9 mouse cellular contexts compared by ENCODE assay signal in genomic region chr5:27790086-27790909, GRCm38 (mm10). TPM values are rescaled to one million over a fixed set of nuclear protein-coding genes. Genes with fewer than 3 reads are reported as not detected.
DNase-seq lines count a peak whose midpoint lies in the region; ATAC-seq lines count a peak whose summit lies in the region.
"Had no signal": no experiment of that assay in that cellular context is flagged by ENCODE, and none has a peak within 500 bp of the region (broad histone marks: within the 10 kb centered on the region; RNA-seq: fewer than 3 reads in every experiment).

No protein-coding gene starts in this region.

- no peaks in the 10 kb centered on the region for H3K9me3 ChIP-seq in midbrain, embryonic 15.5 days

- peaks cover 27% of the 10 kb centered on the region for H3K4me1 ChIP-seq in midbrain, embryonic 15.5 days

- peak overlapping the region; percentile 58 for H3K9ac ChIP-seq in midbrain, embryonic 15.5 days

- ATAC-seq in granulocyte monocyte progenitor cell, adult 5-6 weeks (replicated peaks; ENCODE audit: poor library complexity, severe bottlenecking) = peak; percentile 15; the same call in 1 of the 2 replicates
- no peak for ATAC-seq in midbrain, embryonic 15.5 days (replicated peaks)
- ATAC-seq in activated CD4-positive, CD25-positive, alpha-beta regulatory T cell, adult 4 months = no peak

- 25% methylated on average over 21 of the region's 21 CpGs for WGBS in midbrain, embryonic 15.5 days

- no peaks in the 10 kb centered on the region for H3K27me3 ChIP-seq in midbrain, embryonic 15.5 days (replicated peaks)

- peak; percentile 11 for DNase-seq in adrenal gland, adult 2 months
- DNase-seq in adrenal gland, postnatal 4 days (ENCODE audit: low spot score in 2 of 2) = no peak
- DNase-seq in NIH3T3 (ENCODE audit: low read depth) = peak; percentile 10
- DNase-seq in kidney, postnatal 36 days = peak; percentile 8 to 26
- DNase-seq in adrenal gland, postnatal 14 days = no peak

- peaks cover 18% of the 10 kb centered on the region for H3K36me3 ChIP-seq in midbrain, embryonic 15.5 days (replicated peaks)

- peak overlapping the region; percentile 78 for H3K4me2 ChIP-seq in midbrain, embryonic 15.5 days

- peak overlapping the region; percentile 94 for H3K27ac ChIP-seq in midbrain, embryonic 15.5 days

- H3K4me3 ChIP-seq in midbrain, embryonic 15.5 days = peak overlapping the region; percentile 79

RNA-seq across cellular contexts. Expression of gene Paxip1, which starts 1.2 kb away (rescaled TPM):
- total RNA-seq in adrenal gland, adult 2 months (2021) = 10 to 100 TPM; 22.9 to 24.7 TPM
- 28.4 and 29.5 TPM in 2 replicates for polyA plus RNA-seq in adrenal gland, adult 2 months (2012; rRNA removed)
- 10 to 100 TPM; 40.2 to 41.5 TPM for total RNA-seq in adrenal gland, postnatal 4 days (2021)
- total RNA-seq in granulocyte monocyte progenitor cell, adult 5-6 weeks (2014; fragmentation: Nextera tagmentation) = 29.3 and 58.4 TPM in 2 replicates
- total RNA-seq in granulocyte monocyte progenitor cell, adult 5-6 weeks (2017) = 26.5 and 31.8 TPM in 2 replicates
- 28.8 and 31.1 TPM in 2 replicates for polyA plus RNA-seq in midbrain, embryonic 15.5 days (2015; fragmentation: Nextera tagmentation; extraction: Ambion mirVana)
- polyA plus RNA-seq in activated CD4-positive, CD25-positive, alpha-beta regulatory T cell, adult 4 months (2017; shearing (Covaris generic)) = 10 to 100 TPM; 10.4 to 10.8 TPM
- 30.1 and 31.7 TPM in 2 replicates for total RNA-seq in adrenal gland, postnatal 14 days (2021)

RNA-seq across cellular contexts. Expression of gene Htr5a, which starts 51.7 kb away (rescaled TPM):
- not detected for total RNA-seq in adrenal gland, adult 2 months (2021)
- 0.01 TPM in 1 of 2 replicates, not detected in the other for polyA plus RNA-seq in adrenal gland, adult 2 months (2012; rRNA removed)
- total RNA-seq in adrenal gland, postnatal 4 days (2021) = under 1 TPM in 1 of 2 experiments, not detected in 1; 0.06 TPM
- total RNA-seq in granulocyte monocyte progenitor cell, adult 5-6 weeks (2014; fragmentation: Nextera tagmentation) = 0.21 TPM in 1 of 2 replicates, not detected in the other
- total RNA-seq in granulocyte monocyte progenitor cell, adult 5-6 weeks (2017) = not detected in 2 replicates
- 1.5 and 1.6 TPM in 2 replicates for polyA plus RNA-seq in midbrain, embryonic 15.5 days (2015; fragmentation: Nextera tagmentation; extraction: Ambion mirVana)
- not detected for polyA plus RNA-seq in activated CD4-positive, CD25-positive, alpha-beta regulatory T cell, adult 4 months (2017; shearing (Covaris generic))
- not detected in 2 replicates for total RNA-seq in adrenal gland, postnatal 14 days (2021)
- total RNA-seq: heart, postnatal 36 days had no signal

Comparison
In these comparisons a context has a peak if more than half of its experiments do, and no peak if none do; other contexts are left out.
1. DNase-seq: peak in adrenal gland, adult 2 months (single experiment), NIH3T3 (single experiment) and kidney, postnatal 36 days (2 of 2); none in adrenal gland, postnatal 4 days (0 of 2) and adrenal gland, postnatal 14 days (single experiment).